Mouse (Mus musculus): ENCODE results near the gene Ogg1.

DNA sequence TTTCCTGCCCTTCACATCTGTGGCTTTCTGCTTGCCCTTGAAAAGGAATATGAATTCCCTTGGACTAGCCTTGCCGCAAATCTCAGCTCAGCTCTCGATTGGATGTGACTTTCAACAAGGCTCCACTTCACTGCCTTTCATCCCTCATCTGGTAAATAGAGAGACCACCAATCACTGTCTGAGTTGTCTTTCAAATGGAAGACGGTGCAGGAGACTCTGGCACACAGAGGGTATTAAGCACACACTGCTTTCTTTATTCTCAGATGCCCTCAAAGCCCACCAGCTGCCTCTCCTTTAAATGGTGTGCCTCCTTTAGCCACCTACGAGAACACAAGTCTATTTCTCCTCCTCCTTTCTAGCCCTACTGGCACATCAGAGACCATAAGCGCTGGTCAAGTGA lies 41.8 kb downstream of the Ogg1 start:
- TF ChIP-seq GATA1 (IDR thresholded peaks at IDR 0.05; ENCODE audit: borderline replicate concordance, low read length) (no peak), CTCF (IDR thresholded peaks at IDR 0.05; ENCODE audit: low read depth, low read length) (no peak), TAL1 (conservative IDR thresholded peaks at IDR 0.05; ENCODE audit: low read depth, low read length) (no peak), POLR2AphosphoS5 (IDR thresholded peaks at IDR 0.05; ENCODE audit: insufficient replicate concordance, low read depth, low read length) (no peak)
